Mouse (Mus musculus) embryonic facial prominence, embryonic 10.5 days (tissue): ENCODE measurements around the gene Gm47995. TPM values are rescaled to one million over a fixed set of nuclear protein-coding genes. Genes with fewer than 3 reads are reported as not detected.

Source experiments
- DNase-seq: peaks from one replicate; pipeline ENCODE4 v3.0.0-alpha.2; 2017; ENCODE audit warnings: low spot score
- H3K27ac ChIP-seq: fragments of 300-500 bp; sonication (generic); replicated peaks from 2 replicates; pipeline ENCODE4 v1.5.1; 2016; ENCODE audit warnings: mild to moderate bottlenecking
- H3K27me3 ChIP-seq: fragments of 300-500 bp; sonication (generic); replicated peaks from 2 replicates; pipeline ENCODE4 v1.6.1; 2016; ENCODE audit warnings: low read depth, mild to moderate bottlenecking; ENCODE audit not compliant: poor library complexity, severe bottlenecking
- H3K36me3 ChIP-seq: fragments of 300-500 bp; sonication (generic); replicated peaks from 2 replicates; pipeline ENCODE4 v1.6.1; 2016; ENCODE audit warnings: mild to moderate bottlenecking, moderate library complexity
- H3K4me1 ChIP-seq: fragments of 300-500 bp; sonication (generic); 2 replicates; pipeline ENCODE4 v1.6.1; 2016
- H3K4me3 ChIP-seq: fragments of 300-500 bp; sonication (generic); 2 replicates; pipeline ENCODE4 v1.5.1; 2016; ENCODE audit warnings: mild to moderate bottlenecking, moderate library complexity
- H3K9me3 ChIP-seq: fragments of 300-500 bp; sonication (generic); 2 replicates; pipeline ENCODE4 v1.6.1; 2016; ENCODE audit warnings: mild to moderate bottlenecking
- WGBS: fragments of 180-500 bp; shearing (Covaris S2); methylation state at CpG from one replicate; pipeline ENCODE4 v1.1.7; 2016; 5-methylcytosine and 5-hydroxymethylcytosine counted together
- polyA plus RNA-seq: library from polyadenylated mRNA; unstranded; fragments of >200 nt; fragmentation: Nextera tagmentation; extraction: Ambion mirVana; gene quantifications from 2 replicates; pipeline ENCODE4 v1.2.1, GENCODE M21; 2016

Gm47995 gene
- polyA plus RNA-seq, 1 experiment from 2014 or later: not detected

DNA sequence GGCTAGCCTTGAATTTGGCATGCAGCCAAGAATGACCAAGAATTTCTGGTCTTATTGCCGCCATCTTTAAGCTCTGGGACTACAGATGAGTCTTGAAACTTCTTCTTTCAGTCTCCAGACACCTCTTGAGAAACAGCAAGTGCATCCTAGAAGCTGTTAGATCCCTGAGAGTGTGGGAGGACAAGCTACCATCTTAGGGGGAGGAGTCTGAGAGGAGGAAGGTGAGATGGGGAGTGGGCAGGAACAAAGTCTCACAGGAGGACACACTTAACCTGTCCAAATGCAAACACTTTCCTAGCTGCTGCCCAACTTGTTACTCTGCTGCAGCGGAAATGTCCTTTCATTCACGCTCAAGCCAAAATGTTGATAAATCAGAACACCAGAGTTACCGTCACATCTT lies 46.5 kb downstream of the Gm47995 start:
- H3K27ac ChIP-seq: no peak overlapping the region
- no peaks in the 10 kb centered on the region for H3K4me1 ChIP-seq
- no peaks in the 10 kb centered on the region for H3K36me3 ChIP-seq
- no peaks in the 10 kb centered on the region for H3K27me3 ChIP-seq
- H3K9me3 ChIP-seq: no peaks in the 10 kb centered on the region
- DNase-seq: no peak
- no peak overlapping the region for H3K4me3 ChIP-seq
- WGBS: 94% methylated on average over 4 of the region's 4 CpGs

DNA sequence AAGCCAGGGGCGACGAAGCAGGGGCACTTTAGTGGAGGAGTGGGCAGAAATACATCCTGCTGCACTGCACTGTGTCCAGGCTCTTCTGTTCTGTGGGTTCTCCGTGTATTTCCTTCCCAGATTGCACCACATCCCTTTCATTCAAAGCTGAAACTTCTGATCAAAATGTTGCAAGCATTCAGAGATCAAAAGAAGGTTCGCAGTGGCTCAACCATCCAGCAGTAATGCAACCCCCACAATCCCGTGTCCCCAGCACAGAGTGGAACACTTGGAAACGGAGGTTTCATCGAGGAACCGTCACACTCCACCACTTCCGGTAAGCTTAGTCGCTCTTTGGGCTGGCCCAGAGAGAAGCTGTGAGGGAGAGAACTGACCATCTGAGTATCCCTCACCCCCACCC lies 46.9 kb downstream of the Gm47995 start:
- no peaks in the 10 kb centered on the region for H3K36me3 ChIP-seq
- no peak for DNase-seq
- no peak overlapping the region for H3K4me3 ChIP-seq
- H3K4me1 ChIP-seq: no peaks in the 10 kb centered on the region
- no peaks in the 10 kb centered on the region for H3K9me3 ChIP-seq
- no peaks in the 10 kb centered on the region for H3K27me3 ChIP-seq
- no peak overlapping the region for H3K27ac ChIP-seq
- 89% methylated on average over 10 of the region's 10 CpGs for WGBS

DNA sequence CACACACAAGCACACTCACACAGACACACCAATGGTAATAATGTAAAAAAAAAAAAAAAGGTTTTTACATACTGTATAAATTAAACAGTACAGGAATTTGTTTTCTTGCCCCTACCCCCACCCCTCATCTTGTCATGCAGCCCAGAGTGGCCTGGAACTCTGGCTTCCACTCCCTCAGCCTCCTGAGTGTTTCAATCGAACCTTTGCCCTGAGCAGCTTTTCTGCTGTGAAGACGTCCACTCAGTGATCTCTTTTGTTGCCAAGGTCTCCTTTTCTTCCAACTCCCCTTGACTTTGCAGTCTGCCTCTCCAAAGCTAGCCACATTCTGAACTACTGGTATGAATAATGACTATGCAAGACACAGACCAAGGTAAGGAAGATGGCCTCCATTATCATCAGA lies 47.6 kb downstream of the Gm47995 start:
- H3K4me1 ChIP-seq: peaks cover 3% of the 10 kb centered on the region
- no peak overlapping the region for H3K27ac ChIP-seq
- H3K27me3 ChIP-seq: no peaks in the 10 kb centered on the region
- WGBS: 74% methylated on average over 2 of the region's 2 CpGs
- H3K36me3 ChIP-seq: no peaks in the 10 kb centered on the region
- DNase-seq: no peak
- no peak overlapping the region for H3K4me3 ChIP-seq
- H3K9me3 ChIP-seq: no peaks in the 10 kb centered on the region

Other genes with a start within 250 kb of the Gm47995 start
- gene Hmcn1, start 205.0 kb upstream of the Gm47995 start, polyA plus RNA-seq: 15.3 and 19.0 TPM in 2 replicates
- gene Gm47985, start 15.9 kb upstream of the Gm47995 start, polyA plus RNA-seq: 0.11 and 0.40 TPM in 2 replicates
- gene Gm8947, start 6.1 kb upstream of the Gm47995 start, polyA plus RNA-seq: not detected in 2 replicates
- not detected in 2 replicates for gene 3110040M04Rik, start 5.7 kb downstream of the Gm47995 start, polyA plus RNA-seq
- 0.33 TPM in 1 of 2 replicates, not detected in the other for gene Gm47996, start 11.7 kb downstream of the Gm47995 start, polyA plus RNA-seq
- 402 and 404 TPM in 2 replicates for gene Ivns1abp, start 146.0 kb downstream of the Gm47995 start, polyA plus RNA-seq
- gene Swt1, start 230.0 kb downstream of the Gm47995 start, polyA plus RNA-seq: 19.8 and 21.1 TPM in 2 replicates
- gene Trmt1l, start 230.1 kb downstream of the Gm47995 start, polyA plus RNA-seq: 49.8 and 50.6 TPM in 2 replicates